Mouse (Mus musculus) kidney, adult 2 months (tissue): Measurements from ENCODE around the gene Slc26a1. TPM values are rescaled to one million over a fixed set of nuclear protein-coding genes. Genes with fewer than 3 reads are reported as not detected.

ENCODE experiments used
- DNase-seq: peaks from one replicate; pipeline ENCODE4 v3.0.0; 2021
- H3K27ac ChIP-seq: fragments of 200-500 bp; 2 replicates; pipeline ENCODE4 v1.5.1; 2012; ENCODE audit warnings: low read depth, low read length, control low read depth, inconsistent platforms; ENCODE audit not compliant: insufficient read depth
- H3K27me3 ChIP-seq: fragments of 200-500 bp; replicated peaks from 2 replicates; pipeline ENCODE4 v1.6.1; 2012; ENCODE audit warnings: mild to moderate bottlenecking, moderate library complexity, low read length, inconsistent platforms; ENCODE audit not compliant: control insufficient read depth, insufficient read depth
- H3K36me3 ChIP-seq: fragments of 200-500 bp; 2 replicates; pipeline ENCODE4 v1.6.1; 2012; ENCODE audit warnings: mild to moderate bottlenecking, moderate library complexity, low read length, inconsistent platforms; ENCODE audit not compliant: control insufficient read depth, insufficient read depth
- H3K4me1 ChIP-seq: fragments of 200-500 bp; 2 replicates; pipeline ENCODE4 v1.6.1; 2011; ENCODE audit warnings: low read length; ENCODE audit not compliant: control insufficient read depth, insufficient read depth
- H3K4me3 ChIP-seq: fragments of 200-500 bp; 2 replicates; pipeline ENCODE4 v1.5.1; 2011; ENCODE audit warnings: mild to moderate bottlenecking, low read depth, low read length, control low read depth; ENCODE audit not compliant: insufficient read depth
- CTCF ChIP-seq: fragments of 200-500 bp; conservative IDR thresholded peaks from 2 replicates; pipeline ENCODE4 v1.5.1; 2011; ENCODE audit warnings: low read depth, mild to moderate bottlenecking, control low read depth, low read length, moderate library complexity, mixed read lengths; ENCODE audit not compliant: insufficient read depth, insufficient read length
- POLR2A ChIP-seq: fragments of 200-500 bp; IDR thresholded peaks from one replicate; pipeline ENCODE4 v1.6.1; 2011; ENCODE audit warnings: low read depth, low read length, control low read depth
- WGBS: fragments of 180-500 bp; shearing (Covaris S2); methylation state at CpG from one replicate; pipeline ENCODE4 v1.1.7; 2018; 5-methylcytosine and 5-hydroxymethylcytosine counted together
- polyA plus RNA-seq: library from polyadenylated mRNA; depleted of rRNA; stranded (reverse); fragments of >200 nt; gene quantifications from 2 replicates; pipeline ENCODE4 v1.2.3, GENCODE M21; 2012

Slc26a1 gene
- polyA plus RNA-seq, 1 experiment, result 257 TPM

GRCm38 (mm10) chr5:108658611-108659010, 16.8 kb downstream of the Slc26a1 start:
- H3K27me3 ChIP-seq, result no peaks in the 10 kb centered on the region
- no peak for TF ChIP-seq CTCF
- no peak for TF ChIP-seq POLR2A
- no peak overlapping the region for H3K27ac ChIP-seq
- peaks cover 15% of the 10 kb centered on the region; the same call in 1 of the 2 replicates for H3K4me1 ChIP-seq
- WGBS, result 92% methylated on average over 1 of the region's 1 CpGs
- H3K36me3 ChIP-seq, result peaks cover 3% of the 10 kb centered on the region
- DNase-seq, result no peak
- H3K4me3 ChIP-seq, result no peak overlapping the region

DNA sequence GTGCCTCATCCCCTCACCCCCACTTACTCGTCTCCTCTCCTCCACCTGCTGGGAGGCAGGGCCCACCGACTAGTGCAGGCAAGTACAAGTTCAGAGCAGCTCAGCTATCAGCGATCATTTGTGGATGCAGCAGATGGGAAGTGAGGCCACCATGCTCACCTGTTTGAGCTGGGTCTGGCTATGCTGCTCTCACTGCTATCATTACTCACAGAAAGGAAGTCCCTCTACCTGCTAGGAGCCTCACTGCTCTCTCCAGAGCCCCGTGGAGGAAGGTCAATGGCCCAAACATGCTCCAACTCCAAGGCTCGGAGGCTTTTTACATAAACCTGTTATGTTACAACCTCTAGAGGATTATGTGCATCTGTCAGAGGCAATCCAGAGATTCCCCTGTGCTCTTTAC, 18.0 kb downstream of the Slc26a1 start:
- no peak overlapping the region for H3K4me3 ChIP-seq
- H3K36me3 ChIP-seq, result peaks cover 3% of the 10 kb centered on the region
- H3K4me1 ChIP-seq, result peaks cover 15% of the 10 kb centered on the region; the same call in 1 of the 2 replicates
- no peak overlapping the region for H3K27ac ChIP-seq
- no peak for TF ChIP-seq CTCF
- no peak for TF ChIP-seq POLR2A
- no peaks in the 10 kb centered on the region for H3K27me3 ChIP-seq
- DNase-seq, result no peak
- 71% methylated on average over 5 of the region's 5 CpGs for WGBS

GRCm38 (mm10) chr5:108655891-108656650, 19.3 kb downstream of the Slc26a1 start:
- H3K27ac ChIP-seq, result no peak overlapping the region
- TF ChIP-seq POLR2A, result no peak
- no peak for TF ChIP-seq CTCF
- DNase-seq, result no peak
- peaks cover 3% of the 10 kb centered on the region for H3K36me3 ChIP-seq
- H3K4me3 ChIP-seq, result no peak overlapping the region
- 90% methylated on average over 15 of the region's 15 CpGs for WGBS
- H3K4me1 ChIP-seq, result peaks cover 14% of the 10 kb centered on the region; the same call in 1 of the 2 replicates
- H3K27me3 ChIP-seq, result no peaks in the 10 kb centered on the region

DNA sequence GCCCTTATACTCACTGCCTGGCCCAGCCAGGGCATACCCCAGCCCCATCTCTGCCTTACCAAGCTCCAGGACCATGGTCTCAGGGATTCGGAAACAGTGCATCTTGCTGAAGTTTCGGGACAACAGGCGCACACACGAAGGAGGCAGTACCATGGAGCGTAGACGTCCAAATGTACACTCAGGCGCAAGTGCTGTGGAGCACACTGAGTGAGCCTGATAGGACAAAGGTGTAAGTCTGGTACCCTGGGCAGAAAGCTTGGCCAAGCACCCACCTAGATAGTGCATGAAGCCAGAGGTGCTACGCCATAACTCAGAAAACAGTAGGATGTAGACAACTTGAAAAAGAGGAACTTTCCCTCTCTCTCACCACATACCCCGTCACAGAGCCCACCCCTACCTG, 20.0 kb downstream of the Slc26a1 start:
- no peaks in the 10 kb centered on the region for H3K27me3 ChIP-seq
- H3K36me3 ChIP-seq, result peaks cover 3% of the 10 kb centered on the region
- whole genome bisulfite sequencing, result 96% methylated on average over 9 of the region's 9 CpGs
- H3K4me3 ChIP-seq, result no peak overlapping the region
- H3K4me1 ChIP-seq, result peaks cover 11% of the 10 kb centered on the region; the same call in 1 of the 2 replicates
- DNase-seq, result no peak
- TF ChIP-seq POLR2A (no peak), CTCF (no peak)
- H3K27ac ChIP-seq, result no peak overlapping the region

- no peak overlapping the region for H3K4me3 ChIP-seq
- peaks cover 11% of the 10 kb centered on the region; the same call in 1 of the 2 replicates for H3K4me1 ChIP-seq
- no peaks in the 10 kb centered on the region for H3K27me3 ChIP-seq
- peak; percentile 83 for DNase-seq
- no peak for TF ChIP-seq POLR2A
- no peak for TF ChIP-seq CTCF
- no peak overlapping the region for H3K27ac ChIP-seq
- WGBS, result 68% methylated on average over 10 of the region's 10 CpGs
- peaks cover 3% of the 10 kb centered on the region for H3K36me3 ChIP-seq
Measured at GRCm38 (mm10) chr5:108654444-108654990, 20.9 kb downstream of the Slc26a1 start.

- Histone ChIP-seq H3K4me3 (no peak overlapping the region), H3K27me3 (no peaks in the 10 kb centered on the region), H3K27ac (no peak overlapping the region), H3K4me1 (peaks cover 5% of the 10 kb centered on the region; the same call in 1 of the 2 replicates), H3K36me3 (peaks cover 3% of the 10 kb centered on the region)
- WGBS, result 89% methylated on average over 6 of the region's 6 CpGs
- TF ChIP-seq CTCF (no peak), POLR2A (no peak)
- DNase-seq, result no peak
Measured at GRCm38 (mm10) chr5:108653341-108653740, 22.0 kb downstream of the Slc26a1 start.

- Histone ChIP-seq H3K27me3 (no peaks in the 10 kb centered on the region), H3K27ac (no peak overlapping the region), H3K4me1 (peaks cover 5% of the 10 kb centered on the region; the same call in 1 of the 2 replicates), H3K4me3 (no peak overlapping the region), H3K36me3 (peaks cover 3% of the 10 kb centered on the region)
- WGBS, result 27% methylated on average over 1 of the region's 1 CpGs
- TF ChIP-seq POLR2A (no peak), CTCF (peak; percentile 72)
- peak; percentile 86 for DNase-seq
Measured at GRCm38 (mm10) chr5:108651823-108652222, 23.5 kb downstream of the Slc26a1 start.
